Mouse (Mus musculus) neural tube, embryonic 12.5 days (tissue): ENCODE measurements at regions not wholly inside any gene's neighbourhood (a gene's known extent, or its start where the extent isn't known, plus 50 kb on each side); places are given as distances from the start of the nearest gene placed in this dataset.

Experiments used
- ATAC-seq: fragments of 200-750 bp; cut with Nextera tagmentation; 2 replicates; pipeline ENCODE4 v1.8.0; 2017; ENCODE audit warnings: low read depth, mild to moderate bottlenecking, moderate TSS enrichment, moderate library complexity; ENCODE audit not compliant: low FRiP score
- H3K27ac ChIP-seq: fragments of 300-500 bp; sonication (generic); 2 replicates; pipeline ENCODE4 v1.5.1; 2016
- H3K27me3 ChIP-seq: fragments of 300-500 bp; sonication (generic); replicated peaks from 2 replicates; pipeline ENCODE4 v1.6.1; 2016; ENCODE audit warnings: mild to moderate bottlenecking
- H3K36me3 ChIP-seq: fragments of 300-500 bp; sonication (generic); 2 replicates; pipeline ENCODE4 v1.6.1; 2016; ENCODE audit warnings: mild to moderate bottlenecking
- H3K4me1 ChIP-seq: fragments of 300-500 bp; sonication (generic); 2 replicates; pipeline ENCODE4 v1.6.1; 2016
- H3K4me2 ChIP-seq: fragments of 300-500 bp; sonication (generic); replicated peaks from 2 replicates; pipeline ENCODE4 v1.6.1; 2016; ENCODE audit warnings: mild to moderate bottlenecking
- H3K4me3 ChIP-seq: fragments of 300-500 bp; sonication (generic); 2 replicates; pipeline ENCODE4 v1.5.1; 2016
- H3K9ac ChIP-seq: fragments of 300-500 bp; sonication (generic); 2 replicates; pipeline ENCODE4 v1.6.1; 2016; ENCODE audit warnings: mild to moderate bottlenecking
- H3K9me3 ChIP-seq: fragments of 300-500 bp; sonication (generic); 2 replicates; pipeline ENCODE4 v1.6.1; 2016; ENCODE audit warnings: mild to moderate bottlenecking
- WGBS: fragments of 180-500 bp; shearing (Covaris S2); methylation state at CpG from one replicate; pipeline ENCODE4 v1.1.7; 2016; 5-methylcytosine and 5-hydroxymethylcytosine counted together

DNA sequence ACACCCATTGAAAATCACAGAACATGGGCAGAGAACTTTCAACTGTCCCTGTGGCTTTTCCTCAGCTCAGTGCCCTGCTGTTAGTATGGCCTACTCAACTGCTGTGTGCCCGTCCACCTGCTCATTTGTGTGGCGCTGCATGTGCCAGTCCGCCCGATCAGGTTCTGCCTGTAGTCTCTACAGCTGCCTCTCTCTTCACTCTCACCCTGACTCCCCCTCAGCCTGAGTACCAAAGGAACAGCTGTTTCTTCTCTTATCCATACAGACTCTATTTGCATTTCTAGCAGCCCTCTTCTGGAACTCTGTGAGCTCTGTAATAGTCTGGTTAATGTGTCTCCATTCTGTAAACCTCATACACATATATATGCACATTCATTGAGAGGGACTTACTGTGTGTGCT lies 329.1 kb upstream of the Spred2 start:
- no peak for ATAC-seq
- Histone ChIP-seq H3K36me3 (no peaks in the 10 kb centered on the region), H3K9ac (no peak overlapping the region), H3K4me2 (no peak overlapping the region), H3K27ac (no peak overlapping the region), H3K4me3 (no peak overlapping the region), H3K9me3 (0 out of 2 replicates have a peak, but pooled peaks cover 4% of the 10 kb centered on the region), H3K27me3 (no peaks in the 10 kb centered on the region), H3K4me1 (no peaks in the 10 kb centered on the region)
- WGBS, result 85% methylated on average over 4 of the region's 4 CpGs

DNA sequence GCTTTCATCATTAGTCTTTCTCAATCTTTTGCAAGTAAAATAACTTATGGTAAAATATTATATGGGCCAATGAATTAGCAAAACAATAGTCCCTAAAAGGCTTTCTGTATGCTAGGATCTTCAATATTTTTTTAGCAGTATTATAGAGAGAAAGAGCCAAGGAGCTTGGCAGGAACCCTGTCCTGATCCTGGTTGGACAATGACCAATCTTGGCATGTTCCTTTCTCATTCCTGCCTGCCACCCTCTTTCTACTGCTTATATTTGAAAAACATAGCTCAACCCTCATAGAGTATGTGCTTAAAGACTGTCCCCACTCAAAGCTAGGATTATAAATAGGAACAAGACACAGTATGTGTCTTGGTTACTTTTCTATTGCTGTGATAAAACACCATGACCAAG lies 327.8 kb upstream of the Spred2 start:
- no peak overlapping the region for H3K9ac ChIP-seq
- H3K27me3 ChIP-seq, result no peaks in the 10 kb centered on the region
- no peaks in the 10 kb centered on the region for H3K36me3 ChIP-seq
- no peak overlapping the region for H3K4me3 ChIP-seq
- no peaks in the 10 kb centered on the region for H3K9me3 ChIP-seq
- no peak overlapping the region for H3K4me2 ChIP-seq
- no peak overlapping the region for H3K27ac ChIP-seq
- no peaks in the 10 kb centered on the region for H3K4me1 ChIP-seq
- no peak for ATAC-seq

DNA sequence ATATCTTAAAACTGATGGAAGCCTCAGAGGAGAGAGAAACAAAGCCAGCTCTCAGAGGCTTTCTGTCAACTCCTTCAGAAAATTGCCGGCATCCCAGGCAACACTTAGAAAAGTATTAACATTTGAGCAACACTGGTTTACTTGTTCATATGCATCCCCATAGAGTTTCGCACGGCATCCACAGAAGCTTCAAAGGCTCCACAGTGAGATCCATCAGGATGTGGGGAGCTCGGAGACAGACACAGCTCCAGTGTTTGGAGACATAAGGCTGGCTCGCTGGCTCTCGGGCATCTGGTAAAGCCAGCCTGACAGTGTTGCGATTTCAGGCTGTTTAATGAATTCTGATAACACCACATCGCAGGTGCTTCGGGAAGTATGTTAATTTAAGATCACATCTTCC lies 324.7 kb upstream of the Spred2 start:
- Histone ChIP-seq H3K4me2 (no peak overlapping the region), H3K9me3 (no peaks in the 10 kb centered on the region), H3K27me3 (no peaks in the 10 kb centered on the region), H3K4me1 (no peaks in the 10 kb centered on the region), H3K36me3 (no peaks in the 10 kb centered on the region), H3K9ac (no peak overlapping the region), H3K27ac (no peak overlapping the region), H3K4me3 (no peak overlapping the region)
- no peak for ATAC-seq
- 82% methylated on average over 9 of the region's 9 CpGs for WGBS

DNA sequence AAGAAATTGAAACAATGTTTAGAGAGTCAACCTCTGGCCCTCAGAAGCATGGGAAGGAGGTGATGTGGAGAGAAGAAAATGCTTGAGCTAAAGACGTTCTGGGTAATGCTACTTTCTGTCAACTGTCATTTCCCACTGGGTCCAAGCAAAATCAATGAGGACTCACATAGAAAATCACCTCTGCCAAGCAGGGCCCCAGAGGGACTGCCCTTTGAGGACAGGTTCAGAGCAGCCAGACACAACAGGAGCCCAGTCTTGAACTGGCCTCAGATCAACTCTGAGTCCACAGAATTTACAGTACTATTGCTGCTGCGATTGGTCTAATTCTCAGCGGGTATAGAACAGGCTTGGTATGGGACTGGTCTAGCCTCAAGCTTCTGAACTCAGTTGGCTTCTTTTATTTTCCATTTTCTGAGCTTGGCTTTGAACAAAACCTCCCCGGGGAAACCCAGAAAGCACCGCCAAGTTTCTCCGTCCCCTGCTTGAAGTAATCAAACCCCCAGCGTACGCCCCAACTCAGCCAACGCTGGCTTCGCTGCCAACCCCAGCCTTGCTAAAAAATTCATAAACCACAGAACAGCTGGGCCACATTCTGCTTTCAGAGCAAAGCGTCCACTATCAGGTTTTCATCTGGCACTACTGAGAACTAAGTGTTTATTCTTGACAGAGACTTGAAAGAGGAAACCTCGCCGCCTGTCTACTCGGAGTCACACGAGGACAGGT lies 322.8 kb upstream of the Spred2 start:
- Histone ChIP-seq H3K27me3 (no peaks in the 10 kb centered on the region), H3K4me2 (no peak overlapping the region), H3K27ac (no peak overlapping the region), H3K36me3 (no peaks in the 10 kb centered on the region), H3K4me3 (no peak overlapping the region), H3K9ac (no peak overlapping the region), H3K9me3 (no peaks in the 10 kb centered on the region), H3K4me1 (no peaks in the 10 kb centered on the region)
- 89% methylated on average over 15 of the region's 15 CpGs for WGBS
- ATAC-seq, result no peak

DNA sequence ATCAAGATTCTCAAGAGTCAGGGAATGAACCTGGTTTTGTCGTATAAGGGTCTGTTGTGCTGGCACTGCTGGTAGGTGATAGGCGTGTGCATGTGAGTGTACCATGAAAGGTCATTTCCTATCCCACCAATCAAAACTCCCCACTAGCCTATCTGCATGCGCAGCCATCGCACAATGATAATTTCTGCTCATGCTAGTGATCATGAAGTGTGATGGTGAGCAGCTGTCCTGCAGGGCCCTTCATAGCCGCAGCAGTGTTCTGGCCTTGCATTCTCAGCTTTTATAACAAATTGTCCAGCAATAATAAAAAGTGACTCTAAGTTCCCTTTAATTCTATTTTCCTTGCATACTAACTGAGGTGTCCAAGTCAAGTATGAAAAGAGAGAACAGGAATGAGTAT lies 321.7 kb upstream of the Spred2 start:
- Histone ChIP-seq H3K4me1 (no peaks in the 10 kb centered on the region), H3K9ac (no peak overlapping the region), H3K4me2 (no peak overlapping the region), H3K9me3 (no peaks in the 10 kb centered on the region), H3K36me3 (no peaks in the 10 kb centered on the region), H3K27ac (no peak overlapping the region), H3K4me3 (no peak overlapping the region), H3K27me3 (no peaks in the 10 kb centered on the region)
- no peak for ATAC-seq
- WGBS, result 94% methylated on average over 5 of the region's 5 CpGs

DNA sequence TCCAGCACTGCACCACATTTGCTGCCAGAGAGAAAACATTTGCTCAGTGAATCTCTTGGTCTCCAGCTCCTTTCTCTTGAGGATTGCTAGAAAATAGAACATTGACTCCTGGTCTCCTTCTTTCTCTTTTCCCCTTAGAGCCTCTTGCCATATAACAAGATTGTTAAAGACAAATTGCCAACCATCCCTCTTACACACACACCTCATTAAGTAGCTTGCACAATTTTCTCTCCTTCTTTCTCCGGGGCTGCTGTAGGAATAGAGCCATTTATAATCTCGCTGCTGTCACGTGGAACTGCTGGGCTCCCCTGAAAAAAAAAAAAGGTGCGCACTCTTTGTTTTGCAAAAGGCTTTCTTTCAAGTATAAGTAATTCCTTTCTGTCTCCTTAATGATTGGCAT lies 318.6 kb upstream of the Spred2 start:
- WGBS, result 68% methylated on average over 4 of the region's 4 CpGs
- Histone ChIP-seq H3K9me3 (no peaks in the 10 kb centered on the region), H3K9ac (no peak overlapping the region), H3K27me3 (no peaks in the 10 kb centered on the region), H3K27ac (no peak overlapping the region), H3K36me3 (no peaks in the 10 kb centered on the region), H3K4me2 (no peak overlapping the region), H3K4me3 (no peak overlapping the region), H3K4me1 (no peaks in the 10 kb centered on the region)
- ATAC-seq, result no peak

DNA sequence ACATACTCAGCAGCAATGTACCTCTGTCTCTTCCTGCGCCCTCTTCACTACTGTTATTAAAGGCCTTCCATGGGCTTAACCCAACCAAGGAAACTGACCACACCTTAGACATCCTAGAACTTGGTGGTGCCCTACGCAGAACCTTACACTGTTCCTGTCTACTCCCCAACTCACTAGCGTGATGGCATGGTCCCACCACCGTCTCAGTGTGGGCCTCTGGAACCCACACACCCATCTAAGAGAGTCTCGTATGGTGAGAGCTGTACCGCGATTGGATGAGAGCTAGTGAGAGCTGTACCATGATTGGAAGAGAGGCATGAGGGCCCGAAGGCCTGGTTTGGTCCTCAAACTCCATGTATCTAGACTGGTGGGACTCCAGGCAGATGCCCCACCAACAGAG lies 317.2 kb upstream of the Spred2 start:
- H3K4me2 ChIP-seq, result no peak overlapping the region
- no peak overlapping the region for H3K27ac ChIP-seq
- no peak overlapping the region for H3K9ac ChIP-seq
- no peaks in the 10 kb centered on the region for H3K36me3 ChIP-seq
- H3K4me1 ChIP-seq, result no peaks in the 10 kb centered on the region
- no peak for ATAC-seq
- no peak overlapping the region for H3K4me3 ChIP-seq
- WGBS, result 93% methylated on average over 8 of the region's 8 CpGs
- H3K27me3 ChIP-seq, result no peaks in the 10 kb centered on the region
- no peaks in the 10 kb centered on the region for H3K9me3 ChIP-seq

DNA sequence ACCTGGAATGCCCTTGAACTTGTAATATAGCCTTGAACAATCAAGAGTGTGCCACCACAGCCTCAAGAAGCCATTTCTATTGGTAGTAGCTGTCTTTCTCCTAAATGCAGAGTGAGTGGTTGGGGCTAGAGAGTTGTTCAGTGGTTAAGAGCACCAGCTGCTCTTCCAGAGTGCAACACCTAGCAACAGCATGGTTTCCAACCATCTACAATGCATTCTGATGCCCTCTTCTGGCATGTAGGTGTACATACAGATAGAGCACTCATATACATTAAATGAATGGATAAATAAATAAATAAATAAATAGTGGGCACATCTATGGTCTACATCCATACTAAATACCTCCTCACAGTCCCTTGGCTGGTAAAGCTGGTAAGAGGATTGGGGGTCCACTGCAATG lies 316.2 kb upstream of the Spred2 start:
- Histone ChIP-seq H3K4me1 (no peaks in the 10 kb centered on the region), H3K36me3 (no peaks in the 10 kb centered on the region), H3K4me2 (no peak overlapping the region), H3K27me3 (no peaks in the 10 kb centered on the region), H3K9ac (no peak overlapping the region), H3K4me3 (no peak overlapping the region), H3K9me3 (no peaks in the 10 kb centered on the region), H3K27ac (no peak overlapping the region)
- no peak for ATAC-seq

DNA sequence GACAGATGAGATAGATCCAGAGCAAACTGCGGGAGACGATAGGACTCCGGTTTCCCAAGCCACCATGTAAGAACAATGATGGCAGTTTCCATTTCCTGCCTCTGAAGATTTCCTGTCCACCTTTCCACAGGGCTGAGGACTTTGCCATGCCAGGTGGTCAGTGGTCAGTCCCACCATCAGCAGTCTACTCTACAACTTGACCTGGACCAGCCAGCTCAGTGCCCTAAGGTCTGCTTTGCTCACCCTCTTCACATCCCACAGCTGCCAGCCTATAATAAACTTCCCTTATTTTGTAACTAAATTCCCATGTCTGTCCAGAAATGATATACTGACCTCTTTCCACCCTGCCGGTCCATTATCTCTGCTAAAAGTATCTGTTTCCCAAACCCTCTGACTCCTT lies 315.7 kb upstream of the Spred2 start:
- 89% methylated on average over 4 of the region's 4 CpGs for WGBS
- no peak overlapping the region for H3K4me3 ChIP-seq
- H3K27ac ChIP-seq, result no peak overlapping the region
- H3K4me1 ChIP-seq, result no peaks in the 10 kb centered on the region
- no peak overlapping the region for H3K9ac ChIP-seq
- no peaks in the 10 kb centered on the region for H3K27me3 ChIP-seq
- H3K4me2 ChIP-seq, result no peak overlapping the region
- ATAC-seq, result no peak
- H3K36me3 ChIP-seq, result no peaks in the 10 kb centered on the region
- no peaks in the 10 kb centered on the region for H3K9me3 ChIP-seq

DNA sequence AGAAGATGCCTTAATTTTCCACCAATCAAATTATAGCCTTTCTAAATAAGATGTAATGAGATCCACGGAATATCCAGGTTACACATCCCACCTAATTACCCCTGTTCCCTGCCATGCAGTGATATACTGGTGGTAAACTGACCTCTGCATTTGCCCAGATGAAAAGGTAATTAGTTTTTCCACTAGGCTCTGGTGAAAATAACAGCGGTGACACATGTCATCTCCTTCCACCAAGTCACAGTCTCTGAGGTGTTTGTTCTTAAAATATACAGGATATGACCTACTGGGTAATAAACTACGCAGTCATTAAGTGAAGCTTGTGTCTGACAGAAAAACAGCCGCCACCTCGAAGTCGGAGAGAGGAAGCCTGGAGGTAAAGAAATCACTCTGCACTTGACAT lies 313.6 kb upstream of the Spred2 start:
- no peak overlapping the region for H3K9ac ChIP-seq
- H3K27me3 ChIP-seq, result no peaks in the 10 kb centered on the region
- no peak overlapping the region for H3K27ac ChIP-seq
- H3K4me1 ChIP-seq, result no peaks in the 10 kb centered on the region
- ATAC-seq, result no peak
- H3K9me3 ChIP-seq, result no peaks in the 10 kb centered on the region
- no peak overlapping the region for H3K4me3 ChIP-seq
- WGBS, result 57% methylated on average over 6 of the region's 6 CpGs
- no peaks in the 10 kb centered on the region for H3K36me3 ChIP-seq
- no peak overlapping the region for H3K4me2 ChIP-seq

DNA sequence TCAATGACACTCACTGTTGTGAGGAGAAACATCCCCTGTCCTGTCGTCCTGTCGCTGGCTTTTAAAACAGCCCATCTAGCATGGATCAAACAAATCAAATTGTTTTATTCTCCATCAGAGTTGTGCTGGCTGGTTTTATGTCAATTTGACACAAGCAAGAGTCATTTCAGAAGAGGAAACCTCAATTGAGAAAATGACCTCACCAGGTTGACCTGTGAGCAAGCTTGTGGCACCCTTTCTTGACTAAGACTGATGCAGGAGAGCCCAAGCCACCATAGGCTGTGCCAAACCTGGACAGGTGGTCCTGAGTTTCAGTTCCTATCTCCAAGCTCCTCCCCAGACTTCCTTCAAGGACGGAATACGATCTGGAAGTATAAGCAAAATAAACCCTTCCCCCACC lies 313.0 kb upstream of the Spred2 start:
- Histone ChIP-seq H3K9ac (no peak overlapping the region), H3K4me2 (no peak overlapping the region), H3K36me3 (no peaks in the 10 kb centered on the region), H3K9me3 (no peaks in the 10 kb centered on the region), H3K4me3 (no peak overlapping the region), H3K27me3 (no peaks in the 10 kb centered on the region), H3K4me1 (no peaks in the 10 kb centered on the region), H3K27ac (no peak overlapping the region)
- WGBS, result 81% methylated on average over 4 of the region's 4 CpGs
- ATAC-seq, result no peak

DNA sequence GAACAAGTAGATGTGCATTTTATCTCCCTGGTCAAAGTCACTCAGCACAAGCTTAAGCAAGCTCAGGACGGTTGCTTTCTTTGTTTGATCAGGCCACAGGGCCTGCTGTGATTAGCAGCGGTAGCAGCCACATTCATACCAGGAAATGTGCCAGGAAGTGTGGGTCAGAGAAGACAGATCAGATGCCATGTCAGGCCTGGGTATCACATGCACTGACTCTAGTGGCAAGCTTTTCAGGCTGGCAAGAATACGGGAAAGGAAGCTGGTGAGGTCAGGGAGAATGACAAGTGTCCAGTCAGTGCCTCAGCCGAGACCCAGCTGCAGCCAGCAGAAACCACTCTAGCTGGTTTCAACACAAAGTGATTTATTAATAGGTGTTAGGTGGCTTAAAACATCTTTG lies 307.7 kb upstream of the Spred2 start:
- 72% methylated on average over 4 of the region's 4 CpGs for WGBS
- no peak for ATAC-seq
- Histone ChIP-seq H3K27me3 (no peaks in the 10 kb centered on the region), H3K4me3 (no peak overlapping the region), H3K4me1 (no peaks in the 10 kb centered on the region), H3K4me2 (no peak overlapping the region), H3K27ac (no peak overlapping the region), H3K36me3 (no peaks in the 10 kb centered on the region), H3K9me3 (no peaks in the 10 kb centered on the region), H3K9ac (no peak overlapping the region)

DNA sequence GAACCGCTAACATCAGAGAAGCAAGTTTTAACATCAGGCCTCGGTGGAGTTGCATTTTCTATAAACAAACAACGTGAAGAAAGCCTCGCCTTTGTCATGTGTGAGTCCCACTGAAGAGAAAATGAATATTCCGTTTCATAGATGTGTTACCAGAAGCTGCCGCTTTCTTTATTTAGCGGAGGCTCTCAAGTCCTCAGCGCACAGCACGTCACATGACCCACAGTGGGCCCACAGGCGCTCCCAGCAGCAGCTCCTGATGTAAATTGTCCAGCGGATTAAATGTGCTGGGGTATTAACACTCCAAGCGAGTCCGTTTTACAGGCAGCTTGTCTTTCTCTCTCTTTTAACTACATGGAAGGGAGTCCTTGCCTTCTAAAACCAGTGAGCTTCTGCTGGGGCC lies 304.7 kb upstream of the Spred2 start:
- Histone ChIP-seq H3K4me3 (no peak overlapping the region), H3K27me3 (no peaks in the 10 kb centered on the region), H3K4me2 (no peak overlapping the region), H3K36me3 (no peaks in the 10 kb centered on the region), H3K9me3 (peaks cover 12% of the 10 kb centered on the region; the same call in 1 of the 2 replicates), H3K4me1 (no peaks in the 10 kb centered on the region), H3K9ac (no peak overlapping the region), H3K27ac (no peak overlapping the region)
- 80% methylated on average over 13 of the region's 13 CpGs for WGBS
- no peak for ATAC-seq
